Mouse (Mus musculus) layer of hippocampus, adult 2 months (tissue): ENCODE measurements around the gene Rrn3. TPM values are rescaled to one million over a fixed set of nuclear protein-coding genes. Genes with fewer than 3 reads are reported as not detected.
A peak's percentile ranks its signal among the peaks of the same experiment; 100 is the strongest.
"Not testable (repeated sequence)": the region's sequence is repeated elsewhere in the genome, so short reads cannot be mapped to it uniquely, and the experiment has no call there.

Source experiments
- DNase-seq, 2 experiments: peaks; one replicate each; pipeline ENCODE4 v3.0.0; 2022; ENCODE audit warnings: low spot score in 2 of 2
- H3K27ac ChIP-seq: fragments of 200-600 bp; 2 replicates; pipeline ENCODE4 v1.8.1; 2022
- H3K4me3 ChIP-seq: fragments of 200-600 bp; 2 replicates; pipeline ENCODE4 v1.8.1; 2022; ENCODE audit warnings: mild to moderate bottlenecking
- CTCF ChIP-seq: fragments of 200-600 bp; conservative IDR thresholded peaks from 2 replicates; pipeline ENCODE4 v1.8.1; 2022; ENCODE audit warnings: antibody characterized with exemption, mild to moderate bottlenecking, moderate library complexity
- total RNA-seq, 2 experiments: library from RNA; stranded (reverse); gene quantifications; 2 replicates each; pipeline ENCODE4 v1.2.3; 2021

The Rrn3 gene
- total RNA-seq, 2 experiments from 2014 or later = 47.2 to 51.4 TPM

- DNase-seq = peak; percentile 94 to 96
- H3K27ac ChIP-seq = peak overlapping the region; percentile 74
- no peak for TF ChIP-seq CTCF
- H3K4me3 ChIP-seq = peak overlapping the region; percentile 87
These were observed 25.9 kb upstream of the Rrn3 start for GRCm38 (mm10) chr16:13754400-13755190.

GRCm38 (mm10) chr16:13757823-13758222, 22.7 kb upstream of the Rrn3 start:
- no peak for DNase-seq
- H3K4me3 ChIP-seq = no peak overlapping the region
- H3K27ac ChIP-seq = no peak overlapping the region
- no peak for TF ChIP-seq CTCF

- H3K4me3 ChIP-seq, H3K27ac ChIP-seq, DNase-seq: not testable (repeated sequence)
These were observed 17.7 kb upstream of the Rrn3 start for GRCm38 (mm10) chr16:13762807-13763206.

GRCm38 (mm10) chr16:13764519-13764918, 16.0 kb upstream of the Rrn3 start:
- Histone ChIP-seq H3K4me3 (no peak overlapping the region), H3K27ac (no peak overlapping the region)
- DNase-seq = no peak
- no peak for TF ChIP-seq CTCF

- H3K4me3 ChIP-seq = no peak overlapping the region
- TF ChIP-seq CTCF = no peak
- H3K27ac ChIP-seq = no peak overlapping the region
- DNase-seq = no peak
These were observed 14.1 kb upstream of the Rrn3 start for GRCm38 (mm10) chr16:13766367-13766766.

GRCm38 (mm10) chr16:13771603-13772002, 8.9 kb upstream of the Rrn3 start:
- H3K27ac ChIP-seq, DNase-seq, H3K4me3 ChIP-seq: not testable (repeated sequence)

GRCm38 (mm10) chr16:13772051-13772450, 8.5 kb upstream of the Rrn3 start:
- DNase-seq = not testable (repeated sequence)

GRCm38 (mm10) chr16:13774011-13774410, 6.5 kb upstream of the Rrn3 start:
- DNase-seq, H3K4me3 ChIP-seq, H3K27ac ChIP-seq: not testable (repeated sequence)

More at GRCm38 (mm10) chr16:13772051-13772450, 8.5 kb upstream of the Rrn3 start:
- H3K4me3 ChIP-seq, H3K27ac ChIP-seq: not testable (repeated sequence)

GRCm38 (mm10) chr16:13774651-13775050, 5.9 kb upstream of the Rrn3 start:
- not testable (repeated sequence) for H3K27ac ChIP-seq, H3K4me3 ChIP-seq, DNase-seq

GRCm38 (mm10) chr16:13781216-13781615, 708 bp downstream of the Rrn3 start:
- DNase-seq = no peak
- Histone ChIP-seq H3K27ac (peak overlapping the region; percentile 91), H3K4me3 (peak overlapping the region; percentile 96)
- TF ChIP-seq CTCF = no peak

GRCm38 (mm10) chr16:13785932-13786331, 5.4 kb downstream of the Rrn3 start:
- Histone ChIP-seq H3K27ac (no peak overlapping the region), H3K4me3 (no peak overlapping the region)
- no peak for TF ChIP-seq CTCF
- DNase-seq = no peak

GRCm38 (mm10) chr16:13793441-13793840, 12.9 kb downstream of the Rrn3 start:
- not testable (repeated sequence) for H3K4me3 ChIP-seq, DNase-seq, H3K27ac ChIP-seq

GRCm38 (mm10) chr16:13796746-13797175, 16.3 kb downstream of the Rrn3 start:
- no peak for DNase-seq
- no peak overlapping the region for H3K27ac ChIP-seq

GRCm38 (mm10) chr16:13801231-13801630, 20.7 kb downstream of the Rrn3 start:
- Histone ChIP-seq H3K4me3 (no peak overlapping the region), H3K27ac (no peak overlapping the region)
- TF ChIP-seq CTCF = no peak
- DNase-seq = no peak

More at GRCm38 (mm10) chr16:13796746-13797175, 16.3 kb downstream of the Rrn3 start:
- no peak for TF ChIP-seq CTCF
- no peak overlapping the region for H3K4me3 ChIP-seq
